Mouse (Mus musculus): ENCODE results near the gene Plg. TPM values are rescaled to one million over a fixed set of nuclear protein-coding genes. Genes with fewer than 3 reads are reported as not detected.

The Plg gene
- polyA plus RNA-seq, 1 experiment from 2014 or later: not detected

GRCm38 (mm10) chr17:12387781-12388180 lies 9.4 kb downstream of the Plg start:
- Histone ChIP-seq H3K9ac (replicated peaks) (no peak overlapping the region), H3K4me2 (no peak overlapping the region), H3K36me3 (no peaks in the 10 kb centered on the region), H3K27ac (no peak overlapping the region), H3K27me3 (no peaks in the 10 kb centered on the region), H3K4me1 (replicated peaks) (peaks cover 17% of the 10 kb centered on the region; the same call in 1 of the 2 replicates), H3K4me3 (replicated peaks) (no peak overlapping the region), H3K9me3 (no peaks in the 10 kb centered on the region)
- 75% methylated on average over 2 of the region's 2 CpGs for WGBS
- no peak for ATAC-seq (ENCODE audit: insufficient number of reproducible peaks, insufficient read depth, low FRiP score, low TSS enrichment, low read depth)

GRCm38 (mm10) chr17:12388239-12388638 lies 9.8 kb downstream of the Plg start:
- Histone ChIP-seq H3K4me1 (replicated peaks) (peaks cover 17% of the 10 kb centered on the region; the same call in 1 of the 2 replicates), H3K4me3 (replicated peaks) (no peak overlapping the region), H3K36me3 (no peaks in the 10 kb centered on the region), H3K27ac (no peak overlapping the region), H3K4me2 (no peak overlapping the region), H3K9ac (replicated peaks) (no peak overlapping the region), H3K27me3 (no peaks in the 10 kb centered on the region), H3K9me3 (no peaks in the 10 kb centered on the region)
- no peak for ATAC-seq (ENCODE audit: insufficient number of reproducible peaks, insufficient read depth, low FRiP score, low TSS enrichment, low read depth)
- 93% methylated on average over 7 of the region's 7 CpGs for WGBS

- H3K9me3 ChIP-seq: no peaks in the 10 kb centered on the region
- no peak overlapping the region for H3K4me2 ChIP-seq
- no peak overlapping the region for H3K27ac ChIP-seq
- H3K9ac ChIP-seq (replicated peaks): no peak overlapping the region
- no peaks in the 10 kb centered on the region for H3K36me3 ChIP-seq
- H3K4me3 ChIP-seq (replicated peaks): no peak overlapping the region
- ATAC-seq (ENCODE audit: insufficient number of reproducible peaks, insufficient read depth, low FRiP score, low TSS enrichment, low read depth): no peak
- H3K27me3 ChIP-seq: no peaks in the 10 kb centered on the region
- 87% methylated on average over 9 of the region's 9 CpGs for WGBS
- peaks cover 15% of the 10 kb centered on the region for H3K4me1 ChIP-seq (replicated peaks)
Measured at GRCm38 (mm10) chr17:12396163-12396677, 17.8 kb downstream of the Plg start.

- no peak for ATAC-seq (ENCODE audit: insufficient number of reproducible peaks, insufficient read depth, low FRiP score, low TSS enrichment, low read depth)
Measured at GRCm38 (mm10) chr17:12403420-12403819, 25.0 kb downstream of the Plg start.

GRCm38 (mm10) chr17:12409346-12409944 lies 31.0 kb downstream of the Plg start:
- Histone ChIP-seq H3K9me3 (peaks cover 12% of the 10 kb centered on the region; the same call in 1 of the 2 replicates), H3K4me3 (replicated peaks) (no peak overlapping the region), H3K27me3 (no peaks in the 10 kb centered on the region), H3K36me3 (no peaks in the 10 kb centered on the region), H3K27ac (peak overlapping the region; percentile 41; the same call in 1 of the 2 replicates), H3K9ac (replicated peaks) (no peak overlapping the region), H3K4me2 (no peak overlapping the region), H3K4me1 (replicated peaks) (peaks cover 27% of the 10 kb centered on the region)
- WGBS: 29% methylated on average over 11 of the region's 11 CpGs
- no peak for ATAC-seq (ENCODE audit: insufficient number of reproducible peaks, insufficient read depth, low FRiP score, low TSS enrichment, low read depth)

More at GRCm38 (mm10) chr17:12403420-12403819, 25.0 kb downstream of the Plg start:
- WGBS: 65% methylated on average over 7 of the region's 7 CpGs
- Histone ChIP-seq H3K27me3 (no peaks in the 10 kb centered on the region), H3K4me1 (replicated peaks) (peaks cover 6% of the 10 kb centered on the region; the same call in 1 of the 2 replicates), H3K36me3 (no peaks in the 10 kb centered on the region), H3K9ac (replicated peaks) (no peak overlapping the region), H3K4me3 (replicated peaks) (no peak overlapping the region), H3K9me3 (peaks cover 15% of the 10 kb centered on the region; the same call in 1 of the 2 replicates), H3K4me2 (no peak overlapping the region), H3K27ac (no peak overlapping the region)

- no peak for ATAC-seq (ENCODE audit: insufficient number of reproducible peaks, insufficient read depth, low FRiP score, low TSS enrichment, low read depth)
- Histone ChIP-seq H3K27ac (peak overlapping the region; percentile 68), H3K4me1 (replicated peaks) (peaks cover 45% of the 10 kb centered on the region)
Measured at GRCm38 (mm10) chr17:12412181-12412890, 33.9 kb downstream of the Plg start.

GRCm38 (mm10) chr17:12412891-12413237 lies 34.5 kb downstream of the Plg start:
- no peak for ATAC-seq (ENCODE audit: insufficient number of reproducible peaks, insufficient read depth, low FRiP score, low TSS enrichment, low read depth)
- H3K27ac ChIP-seq: peak overlapping the region; percentile 68; the same call in 1 of the 2 replicates
- H3K9me3 ChIP-seq: no peaks in the 10 kb centered on the region
- H3K27me3 ChIP-seq: no peaks in the 10 kb centered on the region
- H3K4me1 ChIP-seq (replicated peaks): peaks cover 44% of the 10 kb centered on the region
- WGBS: 58% methylated on average over 3 of the region's 3 CpGs
- H3K4me3 ChIP-seq (replicated peaks): no peak overlapping the region
- H3K4me2 ChIP-seq: no peak overlapping the region
- no peaks in the 10 kb centered on the region for H3K36me3 ChIP-seq
- no peak overlapping the region for H3K9ac ChIP-seq (replicated peaks)

More at GRCm38 (mm10) chr17:12412181-12412890, 33.9 kb downstream of the Plg start:
- no peaks in the 10 kb centered on the region for H3K27me3 ChIP-seq
- H3K4me3 ChIP-seq (replicated peaks): no peak overlapping the region
- H3K9me3 ChIP-seq: no peaks in the 10 kb centered on the region
- H3K9ac ChIP-seq (replicated peaks): no peak overlapping the region
- no peaks in the 10 kb centered on the region for H3K36me3 ChIP-seq
- 40% methylated on average over 10 of the region's 10 CpGs for WGBS
- no peak overlapping the region for H3K4me2 ChIP-seq

GRCm38 (mm10) chr17:12415031-12415735 lies 36.8 kb downstream of the Plg start:
- H3K9me3 ChIP-seq: no peaks in the 10 kb centered on the region
- no peaks in the 10 kb centered on the region for H3K36me3 ChIP-seq
- H3K27ac ChIP-seq: peak overlapping the region; percentile 88
- ATAC-seq (ENCODE audit: insufficient number of reproducible peaks, insufficient read depth, low FRiP score, low TSS enrichment, low read depth): peak; percentile 68
- H3K27me3 ChIP-seq: no peaks in the 10 kb centered on the region
- H3K4me1 ChIP-seq (replicated peaks): peaks cover 33% of the 10 kb centered on the region
- H3K4me3 ChIP-seq (replicated peaks): no peak overlapping the region
- 0 out of 2 replicates have a peak overlapping the region, but pooled peaks have one; percentile 8 for H3K4me2 ChIP-seq
- no peak overlapping the region for H3K9ac ChIP-seq (replicated peaks)
- WGBS: 37% methylated on average over 15 of the region's 15 CpGs

GRCm38 (mm10) chr17:12415741-12416140 lies 37.3 kb downstream of the Plg start:
- Histone ChIP-seq H3K27ac (peak overlapping the region; percentile 88), H3K4me3 (replicated peaks) (no peak overlapping the region), H3K9ac (replicated peaks) (no peak overlapping the region), H3K4me2 (no peak overlapping the region), H3K27me3 (no peaks in the 10 kb centered on the region), H3K36me3 (no peaks in the 10 kb centered on the region), H3K9me3 (no peaks in the 10 kb centered on the region), H3K4me1 (replicated peaks) (peaks cover 33% of the 10 kb centered on the region)
- ATAC-seq (ENCODE audit: insufficient number of reproducible peaks, insufficient read depth, low FRiP score, low TSS enrichment, low read depth): peak; percentile 22; the same call in 1 of the 2 replicates
- WGBS: 51% methylated on average over 5 of the region's 5 CpGs

GRCm38 (mm10) chr17:12416250-12416895 lies 38.0 kb downstream of the Plg start:
- no peak overlapping the region for H3K9ac ChIP-seq (replicated peaks)
- 41% methylated on average over 6 of the region's 6 CpGs for WGBS
- H3K27me3 ChIP-seq: no peaks in the 10 kb centered on the region
- H3K36me3 ChIP-seq: no peaks in the 10 kb centered on the region
- no peak overlapping the region for H3K4me2 ChIP-seq
- peak overlapping the region; percentile 88 for H3K27ac ChIP-seq
- H3K4me3 ChIP-seq (replicated peaks): no peak overlapping the region
- peaks cover 33% of the 10 kb centered on the region for H3K4me1 ChIP-seq (replicated peaks)
- no peaks in the 10 kb centered on the region for H3K9me3 ChIP-seq
- ATAC-seq (ENCODE audit: insufficient number of reproducible peaks, insufficient read depth, low FRiP score, low TSS enrichment, low read depth): no peak
